Mouse (Mus musculus) stomach, postnatal 0 days (tissue): Measurements from ENCODE around the gene G6pc. TPM values are rescaled to one million over a fixed set of nuclear protein-coding genes. Genes with fewer than 3 reads are reported as not detected.
A peak's percentile ranks its signal among the peaks of the same experiment; 100 is the strongest.
"Not testable (repeated sequence)": the region's sequence is repeated elsewhere in the genome, so short reads cannot be mapped to it uniquely, and the experiment has no call there.

Source experiments
- ATAC-seq: fragments of 200-750 bp; cut with Nextera tagmentation; 2 replicates; pipeline ENCODE4 v1.8.0; 2017; ENCODE audit not compliant: low FRiP score, low TSS enrichment
- DNase-seq: peaks from one replicate; pipeline ENCODE4 v3.0.0-alpha.2; 2016; ENCODE audit warnings: low spot score
- H3K27ac ChIP-seq: fragments of 300-500 bp; sonication (generic); replicated peaks from 2 replicates; pipeline ENCODE4 v1.5.1; 2014; ENCODE audit warnings: mild to moderate bottlenecking, control low read depth
- H3K27me3 ChIP-seq: fragments of 300-500 bp; sonication (generic); 2 replicates; pipeline ENCODE4 v1.6.1; 2014; ENCODE audit warnings: low read length; ENCODE audit not compliant: control insufficient read depth, insufficient read depth
- H3K36me3 ChIP-seq: fragments of 300-500 bp; sonication (generic); 2 replicates; pipeline ENCODE4 v1.6.1; 2014; ENCODE audit warnings: low read length, mixed read lengths; ENCODE audit not compliant: control insufficient read depth, insufficient read depth
- H3K4me1 ChIP-seq: fragments of 300-500 bp; sonication (generic); replicated peaks from 2 replicates; pipeline ENCODE4 v1.6.1; 2014; ENCODE audit warnings: antibody characterized with exemption; ENCODE audit not compliant: control insufficient read depth, insufficient read depth
- H3K4me2 ChIP-seq: fragments of 300-500 bp; sonication (generic); replicated peaks from 2 replicates; pipeline ENCODE4 v1.6.1; 2014; ENCODE audit warnings: low read depth, mild to moderate bottlenecking, control low read depth, moderate library complexity
- H3K4me3 ChIP-seq: fragments of 300-500 bp; sonication (generic); 2 replicates; pipeline ENCODE4 v1.5.1; 2014; ENCODE audit warnings: low read depth, low read length, control low read depth
- H3K9ac ChIP-seq: fragments of 300-500 bp; sonication (generic); 2 replicates; pipeline ENCODE4 v1.6.1; 2014; ENCODE audit warnings: mild to moderate bottlenecking, low read length, control low read depth, mixed read lengths
- H3K9me3 ChIP-seq: fragments of 300-500 bp; sonication (generic); 2 replicates; pipeline ENCODE4 v1.6.1; 2016; ENCODE audit warnings: low read length; ENCODE audit not compliant: control insufficient read depth
- CTCF ChIP-seq: IDR thresholded peaks from 2 replicates; pipeline ENCODE4 v1.5.1; 2016; ENCODE audit warnings: antibody characterized with exemption, low read depth, mild to moderate bottlenecking, moderate library complexity
- EP300 ChIP-seq: optimal IDR thresholded peaks from 2 replicates; pipeline ENCODE3; 2016; ENCODE audit warnings: antibody characterized with exemption
- WGBS: fragments of 180-500 bp; shearing (Covaris S2); extraction: QIAGEN DNeasy Blood & Tissue Kit; methylation state at CpG from one replicate; pipeline ENCODE4 v1.1.7; 2014; 5-methylcytosine and 5-hydroxymethylcytosine counted together
- polyA plus RNA-seq: library from polyadenylated mRNA; unstranded; fragments of >200 nt; fragmentation: Nextera tagmentation; extraction: Ambion mirVana; gene quantifications from 2 replicates; pipeline ENCODE4 v1.2.1, GENCODE M21; 2015

G6pc gene
- polyA plus RNA-seq, 1 experiment from 2014 or later: 0.27 TPM

- H3K27me3 ChIP-seq: no peaks in the 10 kb centered on the region
- H3K27ac ChIP-seq: peak overlapping the region; percentile 35; the same call in 1 of the 2 replicates
- no peak overlapping the region for H3K4me2 ChIP-seq
- no peaks in the 10 kb centered on the region for H3K9me3 ChIP-seq
- no peak overlapping the region for H3K9ac ChIP-seq
- WGBS: 70% methylated on average over 6 of the region's 6 CpGs
- H3K4me1 ChIP-seq: no peaks in the 10 kb centered on the region
- no peak for TF ChIP-seq EP300
- no peak for TF ChIP-seq CTCF
- H3K36me3 ChIP-seq: no peaks in the 10 kb centered on the region
- ATAC-seq (no peak), DNase-seq (no peak)
- no peak overlapping the region for H3K4me3 ChIP-seq
These were observed 38.3 kb upstream of the G6pc start for GRCm38 (mm10) chr11:101328941-101329635.

DNA sequence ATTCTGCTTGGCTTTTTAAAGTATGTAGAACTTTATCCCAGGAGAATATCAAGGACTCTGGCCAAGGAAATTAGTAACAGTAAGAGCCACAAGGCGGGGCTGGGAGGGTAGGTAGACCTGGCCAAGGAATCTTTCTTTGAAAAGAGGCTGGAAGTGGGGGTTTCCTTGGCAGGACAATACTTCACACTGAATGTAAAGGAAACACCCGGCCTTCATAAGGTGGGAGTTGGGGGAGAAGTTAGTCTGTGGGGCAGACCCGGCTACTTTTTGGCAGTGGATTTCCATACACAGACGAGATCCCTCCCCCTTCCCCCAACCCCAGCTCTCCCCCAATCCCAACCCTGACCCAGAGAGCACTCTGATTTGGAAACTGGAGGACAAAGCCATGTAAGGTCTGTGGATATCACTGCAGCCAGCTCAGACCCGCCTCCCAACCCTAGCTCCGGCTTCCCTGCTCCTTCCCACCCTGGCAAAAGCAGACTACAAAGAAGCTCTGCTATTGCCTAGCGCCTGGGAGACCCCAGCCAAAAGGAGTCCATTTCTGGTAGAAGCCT, 36.9 kb upstream of the G6pc start, which contains the start of gene Aoc3:
TSS of gene Aoc3 (plus strand) at position 235 of the 554 bp plus-strand sequence.
- Histone ChIP-seq H3K36me3 (no peaks in the 10 kb centered on the region), H3K27ac (peak within 1 kb of the TSS; percentile 88), H3K4me1 (no peaks in the 10 kb centered on the region), H3K4me2 (peak within 1 kb of the TSS; percentile 53), H3K4me3 (peak within 1 kb of the TSS; percentile 36), H3K9ac (peak within 1 kb of the TSS; percentile 41), H3K27me3 (no peaks in the 10 kb centered on the region), H3K9me3 (no peaks in the 10 kb centered on the region)
- DNase-seq (no peak), ATAC-seq (peak; percentile 58; the same call in 1 of the 2 replicates)
- TF ChIP-seq EP300: no peak
- peak; percentile 23 for TF ChIP-seq CTCF
- 47% methylated on average over 7 of the region's 7 CpGs for WGBS

GRCm38 (mm10) chr11:101330961-101331360, 36.4 kb upstream of the G6pc start:
- WGBS: 54% methylated on average over 6 of the region's 6 CpGs
- ATAC-seq, H3K27me3 ChIP-seq, H3K4me1 ChIP-seq, H3K9me3 ChIP-seq, H3K36me3 ChIP-seq, DNase-seq: not testable (repeated sequence)
- peak overlapping the region; percentile 36 for H3K4me3 ChIP-seq
- H3K27ac ChIP-seq: peak overlapping the region; percentile 88
- H3K9ac ChIP-seq: peak overlapping the region; percentile 41
- peak overlapping the region; percentile 53 for H3K4me2 ChIP-seq

GRCm38 (mm10) chr11:101332537-101332936, 34.8 kb upstream of the G6pc start:
- H3K9me3 ChIP-seq: no peaks in the 10 kb centered on the region
- H3K4me2 ChIP-seq: peak overlapping the region; percentile 53
- DNase-seq: no peak
- no peak overlapping the region for H3K27ac ChIP-seq
- H3K36me3 ChIP-seq: no peaks in the 10 kb centered on the region
- WGBS: 52% methylated on average over 3 of the region's 3 CpGs
- H3K9ac ChIP-seq: peak overlapping the region; percentile 52; the same call in 1 of the 2 replicates
- ATAC-seq: no peak
- H3K27me3 ChIP-seq: no peaks in the 10 kb centered on the region
- TF ChIP-seq EP300: no peak
- TF ChIP-seq CTCF: no peak
- peak overlapping the region; percentile 36 for H3K4me3 ChIP-seq
- H3K4me1 ChIP-seq: no peaks in the 10 kb centered on the region

GRCm38 (mm10) chr11:101334023-101334422, 33.3 kb upstream of the G6pc start:
- Histone ChIP-seq H3K4me3 (peak overlapping the region; percentile 36), H3K4me2 (peak overlapping the region; percentile 53), H3K4me1 (no peaks in the 10 kb centered on the region), H3K27ac (no peak overlapping the region), H3K27me3 (no peaks in the 10 kb centered on the region), H3K9ac (peak overlapping the region; percentile 27; the same call in 1 of the 2 replicates), H3K9me3 (no peaks in the 10 kb centered on the region), H3K36me3 (no peaks in the 10 kb centered on the region)
- TF ChIP-seq EP300: no peak
- no peak for TF ChIP-seq CTCF
- ATAC-seq (no peak), DNase-seq (no peak)
- WGBS: 44% methylated on average over 10 of the region's 10 CpGs

DNA sequence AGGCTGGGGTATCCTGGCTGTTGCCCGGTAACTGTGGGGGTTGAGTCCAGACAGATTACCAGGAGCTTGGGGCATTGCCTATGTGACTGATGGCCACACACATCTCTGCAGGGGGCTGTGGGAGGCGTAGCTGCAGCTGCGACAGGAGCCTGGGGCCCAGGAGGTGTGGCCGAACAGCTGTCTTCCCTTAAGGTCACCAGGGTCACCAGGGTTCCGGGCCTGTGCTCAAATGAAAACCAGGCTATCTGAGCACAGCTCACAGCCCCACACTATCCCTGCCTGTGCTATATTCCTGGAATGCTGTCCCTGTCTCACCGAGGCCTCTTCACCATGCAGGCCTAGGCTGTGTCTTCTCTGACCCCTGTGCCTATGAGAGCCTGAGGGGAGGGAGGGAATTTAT, 32.8 kb upstream of the G6pc start:
- DNase-seq (no peak), ATAC-seq (no peak)
- H3K9me3 ChIP-seq: no peaks in the 10 kb centered on the region
- H3K4me3 ChIP-seq: peak overlapping the region; percentile 36; the same call in 1 of the 2 replicates
- 27% methylated on average over 6 of the region's 6 CpGs for WGBS
- no peaks in the 10 kb centered on the region for H3K36me3 ChIP-seq
- H3K4me2 ChIP-seq: peak overlapping the region; percentile 53
- no peaks in the 10 kb centered on the region for H3K4me1 ChIP-seq
- TF ChIP-seq CTCF: no peak
- no peak for TF ChIP-seq EP300
- no peak overlapping the region for H3K9ac ChIP-seq
- no peak overlapping the region for H3K27ac ChIP-seq
- H3K27me3 ChIP-seq: no peaks in the 10 kb centered on the region
